Mouse (Mus musculus) liver, embryonic 13.5 days (tissue): ENCODE measurements around the gene Vps13d. TPM values are rescaled to one million over a fixed set of nuclear protein-coding genes. Genes with fewer than 3 reads are reported as not detected.

Source experiments
- ATAC-seq: fragments of 200-750 bp; cut with Nextera tagmentation; 2 replicates; pipeline ENCODE4 v1.8.0; 2017; ENCODE audit warnings: low read depth, mild to moderate bottlenecking, moderate number of reproducible peaks, moderate library complexity
- DNase-seq: peaks from one replicate; pipeline ENCODE4 v3.0.0; 2022
- H3K27ac ChIP-seq: fragments of 300-500 bp; sonication (generic); 2 replicates; pipeline ENCODE4 v1.5.1; 2015; ENCODE audit warnings: moderate library complexity, mild to moderate bottlenecking, inconsistent platforms
- H3K27me3 ChIP-seq: fragments of 300-500 bp; sonication (generic); 2 replicates; pipeline ENCODE4 v1.6.1; 2015; ENCODE audit warnings: mild to moderate bottlenecking, inconsistent platforms
- H3K36me3 ChIP-seq: fragments of 300-500 bp; sonication (generic); 2 replicates; pipeline ENCODE4 v1.6.1; 2015; ENCODE audit warnings: mild to moderate bottlenecking, inconsistent platforms
- H3K4me1 ChIP-seq: fragments of 300-500 bp; sonication (generic); replicated peaks from 2 replicates; pipeline ENCODE4 v1.6.1; 2015; ENCODE audit warnings: inconsistent platforms
- H3K4me2 ChIP-seq: fragments of 300-500 bp; sonication (generic); 2 replicates; pipeline ENCODE4 v1.6.1; 2015; ENCODE audit warnings: inconsistent platforms, mild to moderate bottlenecking, moderate library complexity
- H3K4me3 ChIP-seq: fragments of 300-500 bp; sonication (generic); replicated peaks from 2 replicates; pipeline ENCODE4 v1.5.1; 2015; ENCODE audit warnings: mild to moderate bottlenecking, inconsistent platforms
- H3K9ac ChIP-seq: fragments of 300-500 bp; sonication (generic); 2 replicates; pipeline ENCODE4 v1.6.1; 2015; ENCODE audit warnings: mild to moderate bottlenecking, inconsistent platforms
- H3K9me3 ChIP-seq: fragments of 300-500 bp; sonication (generic); replicated peaks from 2 replicates; pipeline ENCODE4 v1.6.1; 2016; ENCODE audit warnings: inconsistent platforms
- WGBS: fragments of 180-500 bp; shearing (Covaris S2); methylation state at CpG from one replicate; pipeline ENCODE4 v1.1.7; 2015; ENCODE audit not compliant: insufficient replicate concordance; 5-methylcytosine and 5-hydroxymethylcytosine counted together
- polyA plus RNA-seq: library from polyadenylated mRNA; unstranded; fragments of >200 nt; fragmentation: Nextera tagmentation; extraction: Ambion mirVana; gene quantifications from 2 replicates; pipeline ENCODE4 v1.2.1, GENCODE M21; 2015

Gene Vps13d
- polyA plus RNA-seq, 1 experiment from 2014 or later = 3.5 TPM

GRCm38 (mm10) chr4:145105319-145105718 lies 89.5 kb downstream of the Vps13d start:
- H3K9me3 ChIP-seq = no peaks in the 10 kb centered on the region
- H3K4me2 ChIP-seq = no peak overlapping the region
- DNase-seq (no peak), ATAC-seq (no peak)
- no peak overlapping the region for H3K27ac ChIP-seq
- no peaks in the 10 kb centered on the region for H3K27me3 ChIP-seq
- H3K4me3 ChIP-seq = no peak overlapping the region
- H3K36me3 ChIP-seq = peaks cover 70% of the 10 kb centered on the region
- H3K4me1 ChIP-seq = no peaks in the 10 kb centered on the region
- H3K9ac ChIP-seq = no peak overlapping the region
- 78% methylated on average over 6 of the region's 6 CpGs for WGBS

GRCm38 (mm10) chr4:145104917-145105316 lies 89.9 kb downstream of the Vps13d start:
- no peak overlapping the region for H3K4me3 ChIP-seq
- H3K9me3 ChIP-seq = no peaks in the 10 kb centered on the region
- H3K4me1 ChIP-seq = no peaks in the 10 kb centered on the region
- no peak overlapping the region for H3K4me2 ChIP-seq
- no peak overlapping the region for H3K9ac ChIP-seq
- ATAC-seq (no peak), DNase-seq (no peak)
- H3K36me3 ChIP-seq = peaks cover 67% of the 10 kb centered on the region
- H3K27me3 ChIP-seq = no peaks in the 10 kb centered on the region
- no peak overlapping the region for H3K27ac ChIP-seq
- 85% methylated on average over 2 of the region's 2 CpGs for WGBS

- no peak overlapping the region for H3K9ac ChIP-seq
- no peak overlapping the region for H3K4me3 ChIP-seq
- H3K9me3 ChIP-seq = no peaks in the 10 kb centered on the region
- peaks cover 71% of the 10 kb centered on the region for H3K36me3 ChIP-seq
- no peak overlapping the region for H3K27ac ChIP-seq
- no peak for ATAC-seq
- DNase-seq = no peak
- H3K4me1 ChIP-seq = no peaks in the 10 kb centered on the region
- no peak overlapping the region for H3K4me2 ChIP-seq
- H3K27me3 ChIP-seq = no peaks in the 10 kb centered on the region
Observed at GRCm38 (mm10) chr4:145103617-145104016, 91.2 kb downstream of the Vps13d start.

GRCm38 (mm10) chr4:145101823-145102718 lies 92.7 kb downstream of the Vps13d start:
- ATAC-seq (no peak), DNase-seq (no peak)
- peaks cover 72% of the 10 kb centered on the region for H3K36me3 ChIP-seq
- WGBS = 82% methylated on average over 6 of the region's 6 CpGs
- no peak overlapping the region for H3K4me2 ChIP-seq
- H3K27me3 ChIP-seq = no peaks in the 10 kb centered on the region
- H3K27ac ChIP-seq = no peak overlapping the region
- no peak overlapping the region for H3K9ac ChIP-seq
- H3K4me1 ChIP-seq = no peaks in the 10 kb centered on the region
- no peak overlapping the region for H3K4me3 ChIP-seq
- H3K9me3 ChIP-seq = no peaks in the 10 kb centered on the region

GRCm38 (mm10) chr4:145099853-145100252 lies 95.0 kb downstream of the Vps13d start:
- no peak overlapping the region for H3K4me2 ChIP-seq
- no peak for ATAC-seq
- DNase-seq = no peak
- no peaks in the 10 kb centered on the region for H3K4me1 ChIP-seq
- no peaks in the 10 kb centered on the region for H3K27me3 ChIP-seq
- H3K9ac ChIP-seq = no peak overlapping the region
- H3K27ac ChIP-seq = no peak overlapping the region
- peaks cover 70% of the 10 kb centered on the region for H3K36me3 ChIP-seq
- no peak overlapping the region for H3K4me3 ChIP-seq
- WGBS = 87% methylated on average over 6 of the region's 6 CpGs
- H3K9me3 ChIP-seq = no peaks in the 10 kb centered on the region

GRCm38 (mm10) chr4:145099344-145099743 lies 95.5 kb downstream of the Vps13d start:
- Histone ChIP-seq H3K27me3 (no peaks in the 10 kb centered on the region), H3K4me2 (no peak overlapping the region), H3K9ac (no peak overlapping the region), H3K27ac (no peak overlapping the region), H3K9me3 (no peaks in the 10 kb centered on the region), H3K36me3 (peaks cover 70% of the 10 kb centered on the region), H3K4me1 (no peaks in the 10 kb centered on the region), H3K4me3 (no peak overlapping the region)
- 67% methylated on average over 1 of the region's 1 CpGs for WGBS
- no peak for DNase-seq
- no peak for ATAC-seq

GRCm38 (mm10) chr4:145097974-145098373 lies 96.8 kb downstream of the Vps13d start:
- Histone ChIP-seq H3K36me3 (peaks cover 69% of the 10 kb centered on the region), H3K9ac (no peak overlapping the region), H3K9me3 (no peaks in the 10 kb centered on the region), H3K4me2 (no peak overlapping the region), H3K27ac (no peak overlapping the region), H3K4me3 (no peak overlapping the region), H3K27me3 (no peaks in the 10 kb centered on the region), H3K4me1 (no peaks in the 10 kb centered on the region)
- DNase-seq (no peak), ATAC-seq (no peak)
- WGBS = 71% methylated on average over 3 of the region's 3 CpGs

GRCm38 (mm10) chr4:145096481-145097039 lies 98.2 kb downstream of the Vps13d start:
- ATAC-seq = no peak
- Histone ChIP-seq H3K4me3 (no peak overlapping the region), H3K27me3 (no peaks in the 10 kb centered on the region), H3K36me3 (peaks cover 78% of the 10 kb centered on the region), H3K4me1 (no peaks in the 10 kb centered on the region), H3K9ac (no peak overlapping the region), H3K9me3 (no peaks in the 10 kb centered on the region), H3K27ac (no peak overlapping the region), H3K4me2 (no peak overlapping the region)
- DNase-seq = no peak
- 65% methylated on average over 5 of the region's 5 CpGs for whole genome bisulfite sequencing

GRCm38 (mm10) chr4:145086509-145086908 lies 108.3 kb downstream of the Vps13d start:
- H3K9me3 ChIP-seq = no peaks in the 10 kb centered on the region
- H3K27ac ChIP-seq = no peak overlapping the region
- ATAC-seq = no peak
- no peak overlapping the region for H3K9ac ChIP-seq
- no peaks in the 10 kb centered on the region for H3K27me3 ChIP-seq
- H3K4me3 ChIP-seq = no peak overlapping the region
- H3K4me1 ChIP-seq = no peaks in the 10 kb centered on the region
- 83% methylated on average over 4 of the region's 4 CpGs for WGBS
- H3K4me2 ChIP-seq = no peak overlapping the region
- peaks cover 72% of the 10 kb centered on the region for H3K36me3 ChIP-seq
- no peak for DNase-seq

- Histone ChIP-seq H3K9ac (no peak overlapping the region), H3K27me3 (no peaks in the 10 kb centered on the region), H3K9me3 (no peaks in the 10 kb centered on the region), H3K4me3 (no peak overlapping the region), H3K4me2 (no peak overlapping the region), H3K36me3 (peaks cover 73% of the 10 kb centered on the region), H3K27ac (peak overlapping the region; percentile 27; the same call in 1 of the 2 replicates), H3K4me1 (peaks cover 8% of the 10 kb centered on the region)
- ATAC-seq = peak; percentile 84
- DNase-seq = peak; percentile 22
- WGBS = 24% methylated on average over 2 of the region's 2 CpGs
Observed at GRCm38 (mm10) chr4:145079324-145079723, 115.5 kb downstream of the Vps13d start.

GRCm38 (mm10) chr4:145074276-145074675 lies 120.5 kb downstream of the Vps13d start:
- H3K36me3 ChIP-seq = peaks cover 73% of the 10 kb centered on the region
- H3K27ac ChIP-seq = no peak overlapping the region
- no peaks in the 10 kb centered on the region for H3K27me3 ChIP-seq
- H3K9ac ChIP-seq = no peak overlapping the region
- H3K9me3 ChIP-seq = no peaks in the 10 kb centered on the region
- H3K4me2 ChIP-seq = no peak overlapping the region
- WGBS = 68% methylated on average over 2 of the region's 2 CpGs
- ATAC-seq = peak; percentile 63
- no peak for DNase-seq
- H3K4me3 ChIP-seq = no peak overlapping the region
- peaks cover 7% of the 10 kb centered on the region for H3K4me1 ChIP-seq

GRCm38 (mm10) chr4:145073728-145074127 lies 121.1 kb downstream of the Vps13d start:
- no peak for ATAC-seq
- Histone ChIP-seq H3K4me2 (no peak overlapping the region), H3K36me3 (peaks cover 73% of the 10 kb centered on the region), H3K9me3 (no peaks in the 10 kb centered on the region), H3K27me3 (no peaks in the 10 kb centered on the region), H3K4me3 (no peak overlapping the region), H3K4me1 (0 out of 2 replicates have a peak, but pooled peaks cover 3% of the 10 kb centered on the region), H3K9ac (no peak overlapping the region), H3K27ac (no peak overlapping the region)
- WGBS = 69% methylated on average over 7 of the region's 7 CpGs
- DNase-seq = no peak
